Mouse (Mus musculus) stomach, embryonic 16.5 days (tissue): Measurements from ENCODE around the gene Sult1a1. TPM values are rescaled to one million over a fixed set of nuclear protein-coding genes. Genes with fewer than 3 reads are reported as not detected.
"Not testable (repeated sequence)": the region's sequence is repeated elsewhere in the genome, so short reads cannot be mapped to it uniquely, and the experiment has no call there.

Source experiments
- ATAC-seq: fragments of 200-750 bp; cut with Nextera tagmentation; 2 replicates; pipeline ENCODE4 v1.8.0; 2017; ENCODE audit warnings: moderate number of reproducible peaks, moderate TSS enrichment; ENCODE audit not compliant: insufficient read depth, low FRiP score
- H3K27ac ChIP-seq: fragments of 300-500 bp; sonication (generic); 2 replicates; pipeline ENCODE4 v1.5.1; 2014; ENCODE audit warnings: low read length
- H3K27me3 ChIP-seq: fragments of 300-500 bp; sonication (generic); 2 replicates; pipeline ENCODE4 v1.6.1; 2014; ENCODE audit warnings: low read length, control low read depth, mixed read lengths; ENCODE audit not compliant: control insufficient read depth, insufficient read depth
- H3K36me3 ChIP-seq: fragments of 300-500 bp; sonication (generic); 2 replicates; pipeline ENCODE4 v1.6.1; 2014; ENCODE audit warnings: low read length; ENCODE audit not compliant: control insufficient read depth, insufficient read depth
- H3K4me1 ChIP-seq: fragments of 300-500 bp; sonication (generic); 2 replicates; pipeline ENCODE4 v1.6.1; 2014; ENCODE audit warnings: low read length, control low read depth, mixed read lengths; ENCODE audit not compliant: control insufficient read depth, insufficient read depth
- H3K4me2 ChIP-seq: fragments of 300-500 bp; sonication (generic); 2 replicates; pipeline ENCODE4 v1.6.1; 2014; ENCODE audit warnings: low read depth, low read length, mixed read lengths
- H3K4me3 ChIP-seq: fragments of 300-500 bp; sonication (generic); replicated peaks from 2 replicates; pipeline ENCODE4 v1.5.1; 2014; ENCODE audit warnings: mild to moderate bottlenecking, low read length
- H3K9ac ChIP-seq: fragments of 300-500 bp; sonication (generic); 2 replicates; pipeline ENCODE4 v1.6.1; 2014; ENCODE audit warnings: low read length
- H3K9me3 ChIP-seq: fragments of 300-500 bp; sonication (generic); replicated peaks from 2 replicates; pipeline ENCODE4 v1.6.1; 2016; ENCODE audit warnings: low read length, control low read depth; ENCODE audit not compliant: control insufficient read depth
- WGBS: fragments of 180-500 bp; shearing (Covaris S2); extraction: QIAGEN DNeasy Blood & Tissue Kit; methylation state at CpG from one replicate; pipeline ENCODE4 v1.1.7; 2014; 5-methylcytosine and 5-hydroxymethylcytosine counted together
- polyA plus RNA-seq: library from polyadenylated mRNA; unstranded; fragments of >200 nt; fragmentation: Nextera tagmentation; extraction: Ambion mirVana; gene quantifications from 2 replicates; pipeline ENCODE4 v1.2.1, GENCODE M21; 2015

The Sult1a1 gene
- polyA plus RNA-seq, 1 experiment from 2014 or later, result 11.9 TPM

GRCm38 (mm10) chr7:126693781-126694180, 17.5 kb upstream of the Sult1a1 start:
- no peak overlapping the region for H3K9ac ChIP-seq
- no peak for ATAC-seq

GRCm38 (mm10) chr7:126693256-126693655, 17.0 kb upstream of the Sult1a1 start:
- Histone ChIP-seq H3K9me3 (no peaks in the 10 kb centered on the region), H3K4me2 (no peak overlapping the region), H3K9ac (no peak overlapping the region), H3K4me3 (no peak overlapping the region), H3K36me3 (peaks cover 12% of the 10 kb centered on the region; the same call in 1 of the 2 replicates), H3K27ac (no peak overlapping the region), H3K4me1 (peaks cover 14% of the 10 kb centered on the region), H3K27me3 (no peaks in the 10 kb centered on the region)
- WGBS, result 30% methylated on average over 3 of the region's 3 CpGs
- ATAC-seq, result no peak

More at GRCm38 (mm10) chr7:126693781-126694180, 17.5 kb upstream of the Sult1a1 start:
- no peak overlapping the region for H3K4me3 ChIP-seq
- no peak overlapping the region for H3K4me2 ChIP-seq
- H3K4me1 ChIP-seq, result peaks cover 14% of the 10 kb centered on the region
- H3K9me3 ChIP-seq, result no peaks in the 10 kb centered on the region
- 78% methylated on average over 7 of the region's 7 CpGs for WGBS
- H3K27me3 ChIP-seq, result no peaks in the 10 kb centered on the region
- peaks cover 12% of the 10 kb centered on the region; the same call in 1 of the 2 replicates for H3K36me3 ChIP-seq
- no peak overlapping the region for H3K27ac ChIP-seq

DNA sequence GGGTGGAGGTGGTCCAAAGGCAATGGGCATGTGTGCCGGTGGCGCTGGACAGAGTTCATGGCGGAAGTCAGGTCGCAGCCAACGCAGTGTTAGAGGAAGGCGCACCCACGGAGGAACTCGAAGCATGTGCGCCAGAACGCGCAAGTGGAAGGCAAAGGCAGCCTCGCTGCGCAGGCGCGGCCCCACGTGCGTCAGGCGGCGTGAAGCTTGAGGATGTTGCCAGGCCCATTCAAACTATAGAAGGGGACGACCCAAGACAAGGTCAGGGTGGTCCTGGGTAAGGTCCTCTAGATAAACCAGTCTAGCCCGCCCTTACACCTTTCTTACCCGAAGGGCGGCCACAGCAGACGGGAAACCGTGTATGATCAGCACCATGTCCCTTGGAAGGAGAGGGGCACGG, 16.2 kb upstream of the Sult1a1 start:
- ATAC-seq, result no peak
- H3K4me2 ChIP-seq, result no peak overlapping the region
- peaks cover 12% of the 10 kb centered on the region; the same call in 1 of the 2 replicates for H3K36me3 ChIP-seq
- peaks cover 14% of the 10 kb centered on the region for H3K4me1 ChIP-seq
- no peaks in the 10 kb centered on the region for H3K27me3 ChIP-seq
- H3K4me3 ChIP-seq, result no peak overlapping the region
- no peak overlapping the region for H3K27ac ChIP-seq
- no peak overlapping the region for H3K9ac ChIP-seq
- H3K9me3 ChIP-seq, result no peaks in the 10 kb centered on the region
- WGBS, result 94% methylated on average over 26 of the region's 26 CpGs

DNA sequence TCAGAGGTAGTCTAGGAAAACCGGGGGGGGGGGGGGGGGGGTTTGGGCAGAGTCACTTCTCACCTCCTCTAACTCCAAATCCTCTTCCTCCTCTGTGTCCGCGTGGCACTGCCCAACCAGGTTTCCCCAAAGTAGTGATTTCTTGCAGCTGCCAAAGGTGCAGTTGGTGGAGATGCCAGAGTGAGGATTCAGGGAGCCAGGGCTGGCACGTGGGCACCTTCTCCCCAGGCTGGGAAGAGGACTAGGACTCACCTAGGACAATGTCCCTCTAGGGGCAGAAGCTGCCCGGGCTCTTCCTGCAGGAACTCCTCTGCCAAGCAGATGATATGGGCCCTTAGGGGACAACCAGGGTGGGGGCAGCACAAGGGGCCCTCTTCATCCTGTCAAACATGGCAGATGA, 15.4 kb upstream of the Sult1a1 start:
- H3K36me3 ChIP-seq, result peaks cover 12% of the 10 kb centered on the region; the same call in 1 of the 2 replicates
- no peaks in the 10 kb centered on the region for H3K9me3 ChIP-seq
- no peak overlapping the region for H3K4me2 ChIP-seq
- H3K27ac ChIP-seq, result no peak overlapping the region
- H3K4me3 ChIP-seq, result no peak overlapping the region
- no peak overlapping the region for H3K9ac ChIP-seq
- no peaks in the 10 kb centered on the region for H3K27me3 ChIP-seq
- no peak for ATAC-seq
- WGBS, result 76% methylated on average over 5 of the region's 5 CpGs
- H3K4me1 ChIP-seq, result peaks cover 10% of the 10 kb centered on the region

DNA sequence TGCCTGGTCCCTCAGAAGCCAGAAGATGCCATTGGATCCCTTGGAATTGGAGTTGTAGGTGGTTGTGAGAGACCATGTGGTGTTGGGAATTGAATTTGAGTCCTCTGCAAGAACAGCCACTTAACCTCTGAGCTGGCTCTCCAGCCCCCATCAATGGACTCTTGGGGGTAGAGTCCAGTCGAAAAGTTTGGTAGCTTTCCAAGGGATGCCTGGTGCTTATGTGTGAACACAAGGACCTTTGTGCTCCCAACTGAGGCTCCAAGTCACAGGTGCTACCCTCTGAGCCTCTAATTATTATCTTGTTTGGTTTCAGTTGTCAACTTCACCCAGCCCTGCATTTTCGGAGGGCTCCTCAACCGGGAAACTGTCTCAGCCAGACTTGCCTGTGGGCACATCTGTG, 14.5 kb upstream of the Sult1a1 start:
- 84% methylated on average over 3 of the region's 3 CpGs for WGBS

GRCm38 (mm10) chr7:126689021-126689420, 12.8 kb upstream of the Sult1a1 start:
- H3K4me2 ChIP-seq, result no peak overlapping the region
- no peak overlapping the region for H3K4me3 ChIP-seq
- H3K4me1 ChIP-seq, result no peaks in the 10 kb centered on the region
- H3K9ac ChIP-seq, result no peak overlapping the region
- ATAC-seq, result no peak
- whole genome bisulfite sequencing, result 71% methylated on average over 3 of the region's 3 CpGs
- no peaks in the 10 kb centered on the region for H3K27me3 ChIP-seq
- H3K36me3 ChIP-seq, result peaks cover 12% of the 10 kb centered on the region; the same call in 1 of the 2 replicates
- no peak overlapping the region for H3K27ac ChIP-seq
- no peaks in the 10 kb centered on the region for H3K9me3 ChIP-seq

More for the DNA sequence above, 14.5 kb upstream of the Sult1a1 start:
- H3K9ac ChIP-seq, result no peak overlapping the region
- peaks cover 6% of the 10 kb centered on the region; the same call in 1 of the 2 replicates for H3K4me1 ChIP-seq
- H3K9me3 ChIP-seq, result no peaks in the 10 kb centered on the region
- H3K4me2 ChIP-seq, result no peak overlapping the region
- H3K4me3 ChIP-seq, result no peak overlapping the region
- H3K36me3 ChIP-seq, result peaks cover 12% of the 10 kb centered on the region; the same call in 1 of the 2 replicates
- no peak for ATAC-seq
- no peaks in the 10 kb centered on the region for H3K27me3 ChIP-seq
- no peak overlapping the region for H3K27ac ChIP-seq

DNA sequence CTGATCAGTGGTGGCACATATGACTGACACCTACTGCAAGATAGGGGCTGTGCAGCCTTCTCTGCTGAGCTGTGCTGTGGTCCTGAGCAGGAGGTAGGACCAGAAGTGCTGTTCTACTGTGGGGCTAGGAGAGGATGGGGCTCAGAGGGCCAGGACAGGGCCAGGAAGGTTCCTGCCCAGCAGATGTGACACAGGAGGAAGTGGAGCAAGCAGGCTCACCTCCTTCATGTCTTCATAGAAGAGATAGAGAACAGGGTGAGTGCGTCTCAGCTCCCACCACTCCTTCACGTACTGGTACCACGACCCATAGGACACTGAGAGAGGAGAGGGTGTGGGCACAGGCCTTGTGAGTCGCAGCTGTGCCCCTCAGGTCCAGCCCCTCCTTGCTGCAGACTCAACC, 11.9 kb upstream of the Sult1a1 start:
- H3K27me3 ChIP-seq, H3K27ac ChIP-seq, H3K9ac ChIP-seq, H3K9me3 ChIP-seq, H3K4me1 ChIP-seq, H3K4me2 ChIP-seq, H3K4me3 ChIP-seq, ATAC-seq: not testable (repeated sequence)
- peaks cover 12% of the 10 kb centered on the region; the same call in 1 of the 2 replicates for H3K36me3 ChIP-seq
- WGBS, result 76% methylated on average over 4 of the region's 4 CpGs

- Histone ChIP-seq H3K4me3 (no peak overlapping the region), H3K36me3 (no peaks in the 10 kb centered on the region), H3K9me3 (no peaks in the 10 kb centered on the region), H3K27me3 (no peaks in the 10 kb centered on the region), H3K4me2 (no peak overlapping the region), H3K4me1 (no peaks in the 10 kb centered on the region), H3K27ac (no peak overlapping the region), H3K9ac (no peak overlapping the region)
- ATAC-seq, result no peak
- 83% methylated on average over 5 of the region's 5 CpGs for WGBS
Measured at GRCm38 (mm10) chr7:126681221-126681620, 5.0 kb upstream of the Sult1a1 start.

- Histone ChIP-seq H3K4me1 (peaks cover 6% of the 10 kb centered on the region; the same call in 1 of the 2 replicates), H3K4me2 (no peak overlapping the region), H3K9me3 (no peaks in the 10 kb centered on the region), H3K27me3 (no peaks in the 10 kb centered on the region), H3K4me3 (no peak overlapping the region), H3K9ac (no peak overlapping the region), H3K27ac (no peak overlapping the region), H3K36me3 (no peaks in the 10 kb centered on the region)
- no peak for ATAC-seq
- WGBS, result 81% methylated on average over 5 of the region's 5 CpGs
Measured at GRCm38 (mm10) chr7:126679683-126680082, 3.5 kb upstream of the Sult1a1 start.
